ENCODE assay signal across 22 mouse cellular contexts in the genomic region with DNA sequence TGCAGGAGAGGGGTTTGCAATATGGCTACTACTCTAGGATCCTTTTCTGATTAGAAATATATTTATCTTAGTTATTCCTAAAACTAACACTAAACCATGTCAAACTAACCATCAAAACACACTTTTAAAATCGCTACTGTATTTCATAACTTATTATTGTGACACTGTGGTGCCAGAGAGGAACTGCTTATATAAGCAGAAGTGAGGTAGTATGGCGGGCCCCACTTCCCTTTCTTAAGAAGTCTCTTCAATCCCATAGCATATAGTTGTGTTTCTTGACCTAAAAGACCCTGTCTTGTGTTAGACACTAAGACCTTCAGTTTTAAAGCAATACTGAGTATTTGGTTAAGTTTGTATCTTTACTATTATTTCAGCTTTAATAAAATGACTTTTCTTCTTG. TPM values are rescaled to one million over a fixed set of nuclear protein-coding genes. Genes with fewer than 3 reads are reported as not detected.
DNase-seq lines count a peak whose midpoint lies in the region; ATAC-seq lines count a peak whose summit lies in the region.
"Had no signal": no experiment of that assay in that cellular context is flagged by ENCODE, and none has a peak within 500 bp of the region (broad histone marks: within the 10 kb centered on the region; RNA-seq: fewer than 3 reads in every experiment).

No protein-coding gene starts in this region.

- intact Hi-C loops in gastrocnemius, postnatal 14 days (cut with DNase I; ENCODE audit: low total_unique reads), result no loop called here
- intact Hi-C loops in heart, postnatal 14 days (cut with DNase I), result no loop called here

- peak; percentile 11 for DNase-seq in lung, postnatal 25 days (ENCODE audit: low spot score)
- no peak for DNase-seq in lung, postnatal 4 days
- peak; percentile 16 for DNase-seq in c-Kit-positive CD71-negative TER-119-negative erythroid progenitor cells, embryonic 14.5 days (ENCODE audit: low read depth)
- no peak for DNase-seq in gastrocnemius, postnatal 14 days
- DNase-seq in adrenal gland, adult 2 months, result no peak
- no peak for DNase-seq in heart, postnatal 14 days
- DNase-seq: adrenal gland, postnatal 36 days; B cell, adult 2 months; cerebellum, adult 11 months; cerebellum, adult 9-11 months; gastrocnemius, adult 2 months; heart, postnatal 4 days; kidney, adult 11 months; kidney, postnatal 14 days; liver; right cerebral cortex, postnatal 4 days; thymus, adult 18-20 months; thymus, postnatal 36 days had no signal

- peak; percentile 92 for ATAC-seq in megakaryocyte, adult 5-6 weeks (ENCODE audit: poor library complexity, severe bottlenecking)
- ATAC-seq: forebrain, embryonic 16.5 days; inflammation-experienced regulatory T-cells, adult 6 months; midbrain, embryonic 16.5 days had no signal

RNA-seq across cellular contexts. Expression of a gene that starts 31.1 kb away (rescaled TPM):
- 42.2 and 54.4 TPM in 2 replicates for total RNA-seq in megakaryocyte, adult 5-6 weeks (2015)
- 16.2 and 20.2 TPM in 2 replicates for total RNA-seq in megakaryocyte, adult 5-6 weeks (2017)
- total RNA-seq in gastrocnemius, postnatal 14 days (2021), result 1 to 10 TPM; 5.2 to 5.5 TPM
- 10 to 100 TPM; 11.8 to 15.7 TPM for total RNA-seq in adrenal gland, adult 2 months (2021)
- 2.2 TPM in 2 replicates for polyA plus RNA-seq in adrenal gland, adult 2 months (2012; rRNA removed)
- 1 to 10 TPM; 5.2 to 5.9 TPM for total RNA-seq in heart, postnatal 14 days (2021)

Comparison
In these comparisons a context has a peak if more than half of its experiments do, and no peak if none do; other contexts are left out.
1. DNase-seq: peak in lung, postnatal 25 days (single experiment) and c-Kit-positive CD71-negative TER-119-negative erythroid progenitor cells, embryonic 14.5 days (single experiment); none in lung, postnatal 4 days (0 of 2), gastrocnemius, postnatal 14 days (single experiment), adrenal gland, adult 2 months (single experiment) and heart, postnatal 14 days (0 of 2).